Mouse (Mus musculus) neural tube, embryonic 13.5 days (tissue): ENCODE results near the gene Erich3. TPM values are rescaled to one million over a fixed set of nuclear protein-coding genes. Genes with fewer than 3 reads are reported as not detected.

Source experiments
- ATAC-seq: fragments of 200-750 bp; cut with Nextera tagmentation; 2 replicates; pipeline ENCODE4 v1.8.0; 2017; ENCODE audit warnings: low read depth, mild to moderate bottlenecking, moderate TSS enrichment, moderate library complexity
- H3K27ac ChIP-seq: fragments of 300-500 bp; sonication (generic); replicated peaks from 2 replicates; pipeline ENCODE4 v1.5.1; 2015; ENCODE audit warnings: moderate library complexity, mild to moderate bottlenecking, inconsistent platforms
- H3K27me3 ChIP-seq: fragments of 300-500 bp; sonication (generic); 2 replicates; pipeline ENCODE4 v1.6.1; 2015; ENCODE audit warnings: mild to moderate bottlenecking, inconsistent platforms
- H3K36me3 ChIP-seq: fragments of 300-500 bp; sonication (generic); 2 replicates; pipeline ENCODE4 v1.6.1; 2015; ENCODE audit warnings: mild to moderate bottlenecking, inconsistent platforms
- H3K4me1 ChIP-seq: fragments of 300-500 bp; sonication (generic); replicated peaks from 2 replicates; pipeline ENCODE4 v1.6.1; 2015; ENCODE audit warnings: inconsistent platforms
- H3K4me2 ChIP-seq: fragments of 300-500 bp; sonication (generic); 2 replicates; pipeline ENCODE4 v1.6.1; 2015; ENCODE audit warnings: inconsistent platforms, mild to moderate bottlenecking, moderate library complexity
- H3K4me3 ChIP-seq: fragments of 300-500 bp; sonication (generic); 2 replicates; pipeline ENCODE4 v1.5.1; 2015; ENCODE audit warnings: mild to moderate bottlenecking, inconsistent platforms
- H3K9ac ChIP-seq: fragments of 300-500 bp; sonication (generic); 2 replicates; pipeline ENCODE4 v1.6.1; 2015; ENCODE audit warnings: moderate library complexity, mild to moderate bottlenecking, inconsistent platforms
- H3K9me3 ChIP-seq: fragments of 300-500 bp; sonication (generic); 2 replicates; pipeline ENCODE4 v1.6.1; 2016; ENCODE audit warnings: inconsistent platforms
- WGBS: fragments of 180-500 bp; shearing (Covaris S2); methylation state at CpG from one replicate; pipeline ENCODE4 v1.1.7; 2015; 5-methylcytosine and 5-hydroxymethylcytosine counted together
- polyA plus RNA-seq: library from polyadenylated mRNA; unstranded; fragments of >200 nt; fragmentation: Nextera tagmentation; extraction: Ambion mirVana; gene quantifications from 2 replicates; pipeline ENCODE4 v1.2.1, GENCODE M21; 2015

The Erich3 gene
- polyA plus RNA-seq, 1 experiment from 2014 or later: 1.3 TPM

- ATAC-seq: no peak
- Histone ChIP-seq H3K9me3 (no peaks in the 10 kb centered on the region), H3K4me3 (no peak overlapping the region), H3K27me3 (no peaks in the 10 kb centered on the region), H3K27ac (no peak overlapping the region), H3K4me2 (no peak overlapping the region), H3K4me1 (no peaks in the 10 kb centered on the region), H3K36me3 (no peaks in the 10 kb centered on the region), H3K9ac (no peak overlapping the region)
- 81% methylated on average over 2 of the region's 2 CpGs for WGBS
These were observed 20.0 kb downstream of the Erich3 start for GRCm38 (mm10) chr3:154683667-154684066.

- Histone ChIP-seq H3K27ac (no peak overlapping the region), H3K9me3 (no peaks in the 10 kb centered on the region), H3K4me2 (no peak overlapping the region), H3K4me3 (no peak overlapping the region), H3K36me3 (no peaks in the 10 kb centered on the region), H3K9ac (no peak overlapping the region), H3K4me1 (peaks cover 21% of the 10 kb centered on the region), H3K27me3 (no peaks in the 10 kb centered on the region)
- no peak for ATAC-seq
These were observed 26.6 kb downstream of the Erich3 start for GRCm38 (mm10) chr3:154690260-154690659.

DNA sequence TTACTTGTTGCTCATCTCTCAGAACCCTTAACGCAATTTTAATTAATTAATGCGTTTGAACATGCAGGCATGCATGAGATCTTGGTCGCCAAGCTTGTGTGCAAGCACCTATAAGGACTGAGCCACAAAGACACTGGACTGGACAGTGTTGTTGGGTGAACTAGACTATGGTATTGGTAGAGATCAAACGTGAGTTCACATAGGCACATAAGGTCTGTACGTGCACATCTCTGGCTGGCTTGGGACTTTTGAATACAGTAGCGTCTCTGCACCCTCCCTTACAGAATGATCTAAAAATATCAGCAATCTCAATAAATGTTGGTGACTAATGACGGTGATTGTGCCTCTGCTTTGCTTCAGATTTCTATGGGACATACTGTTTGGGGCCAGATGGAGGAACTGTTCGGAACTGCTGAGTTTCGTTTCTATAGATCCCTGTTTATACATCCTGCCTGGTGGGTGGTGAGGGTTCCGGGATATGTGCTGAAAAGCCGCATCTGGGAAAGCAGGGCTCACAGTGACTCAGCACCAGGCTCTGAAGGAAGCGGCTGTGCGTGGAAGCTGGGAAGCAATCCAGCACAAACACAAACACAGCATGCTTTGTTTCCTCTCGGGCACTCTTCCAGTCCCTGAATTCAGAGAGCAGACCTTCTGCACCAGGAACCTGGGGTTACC, 28.4 kb downstream of the Erich3 start:
- H3K27ac ChIP-seq: 0 out of 2 replicates have a peak overlapping the region, but pooled peaks have one; percentile 46
- H3K4me2 ChIP-seq: peak overlapping the region; percentile 16; the same call in 1 of the 2 replicates
- H3K4me3 ChIP-seq: no peak overlapping the region
- no peaks in the 10 kb centered on the region for H3K27me3 ChIP-seq
- 53% methylated on average over 14 of the region's 14 CpGs for WGBS
- no peaks in the 10 kb centered on the region for H3K9me3 ChIP-seq
- peaks cover 26% of the 10 kb centered on the region for H3K4me1 ChIP-seq
- H3K9ac ChIP-seq: no peak overlapping the region
- ATAC-seq: peak; percentile 90
- H3K36me3 ChIP-seq: no peaks in the 10 kb centered on the region

DNA sequence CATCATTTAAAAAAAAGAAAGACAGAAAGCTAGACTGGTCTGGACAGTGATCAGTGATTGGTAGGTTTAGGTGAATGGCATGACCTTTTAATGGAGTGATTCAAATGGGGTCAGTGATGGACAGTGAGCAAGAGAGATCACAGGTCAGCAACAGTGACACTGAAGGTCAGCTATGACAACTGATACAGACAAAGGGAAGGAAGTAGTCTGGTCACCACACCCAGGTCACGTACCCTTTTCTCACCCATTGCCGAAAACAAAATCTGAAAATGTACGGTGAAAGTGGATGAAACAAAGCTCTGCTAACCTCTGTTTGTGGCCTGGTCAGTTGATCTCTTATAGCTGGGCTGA, 28.9 kb downstream of the Erich3 start:
- H3K36me3 ChIP-seq: no peaks in the 10 kb centered on the region
- H3K9ac ChIP-seq: no peak overlapping the region
- H3K9me3 ChIP-seq: no peaks in the 10 kb centered on the region
- H3K27me3 ChIP-seq: no peaks in the 10 kb centered on the region
- 63% methylated on average over 3 of the region's 3 CpGs for WGBS
- no peak overlapping the region for H3K4me3 ChIP-seq
- ATAC-seq: no peak
- no peak overlapping the region for H3K4me2 ChIP-seq
- H3K4me1 ChIP-seq: peaks cover 26% of the 10 kb centered on the region
- H3K27ac ChIP-seq: no peak overlapping the region

GRCm38 (mm10) chr3:154693902-154694301, 30.2 kb downstream of the Erich3 start:
- Histone ChIP-seq H3K4me2 (no peak overlapping the region), H3K4me3 (no peak overlapping the region), H3K9ac (no peak overlapping the region), H3K36me3 (no peaks in the 10 kb centered on the region), H3K27me3 (no peaks in the 10 kb centered on the region), H3K4me1 (peaks cover 26% of the 10 kb centered on the region), H3K9me3 (no peaks in the 10 kb centered on the region), H3K27ac (no peak overlapping the region)
- 83% methylated on average over 4 of the region's 4 CpGs for WGBS
- no peak for ATAC-seq

DNA sequence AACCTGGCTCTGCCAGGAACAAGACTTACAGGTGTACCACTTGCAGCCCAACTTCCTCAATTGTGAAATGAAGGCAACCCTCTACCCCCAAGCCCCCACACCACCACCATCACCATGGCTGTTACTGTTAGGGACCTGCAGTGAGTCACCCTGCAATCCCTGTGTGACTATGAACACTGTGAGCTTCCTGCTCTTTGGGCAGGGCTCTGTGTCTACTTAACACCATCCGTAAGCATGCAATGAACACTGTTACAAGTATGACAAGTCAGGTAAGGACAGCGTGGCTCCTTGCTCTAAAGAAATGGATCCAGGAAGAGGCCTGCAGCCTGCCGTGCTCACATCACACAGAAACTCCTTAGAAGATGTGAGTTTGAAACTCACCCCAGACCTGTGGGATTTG, 33.0 kb downstream of the Erich3 start:
- no peak overlapping the region for H3K9ac ChIP-seq
- no peak overlapping the region for H3K4me2 ChIP-seq
- no peak for ATAC-seq
- no peak overlapping the region for H3K27ac ChIP-seq
- H3K9me3 ChIP-seq: no peaks in the 10 kb centered on the region
- 95% methylated on average over 3 of the region's 3 CpGs for WGBS
- H3K36me3 ChIP-seq: no peaks in the 10 kb centered on the region
- H3K4me3 ChIP-seq: no peak overlapping the region
- no peaks in the 10 kb centered on the region for H3K27me3 ChIP-seq
- H3K4me1 ChIP-seq: peaks cover 37% of the 10 kb centered on the region

GRCm38 (mm10) chr3:154698907-154699306, 35.2 kb downstream of the Erich3 start:
- Histone ChIP-seq H3K9ac (no peak overlapping the region), H3K27me3 (no peaks in the 10 kb centered on the region), H3K27ac (no peak overlapping the region), H3K4me2 (no peak overlapping the region), H3K36me3 (no peaks in the 10 kb centered on the region), H3K4me1 (peaks cover 20% of the 10 kb centered on the region), H3K9me3 (no peaks in the 10 kb centered on the region), H3K4me3 (no peak overlapping the region)
- 35% methylated on average over 5 of the region's 5 CpGs for WGBS
- no peak for ATAC-seq

GRCm38 (mm10) chr3:154700296-154700695, 36.6 kb downstream of the Erich3 start:
- ATAC-seq: no peak
- Histone ChIP-seq H3K4me1 (peaks cover 23% of the 10 kb centered on the region), H3K9ac (no peak overlapping the region), H3K36me3 (no peaks in the 10 kb centered on the region), H3K27me3 (no peaks in the 10 kb centered on the region), H3K9me3 (no peaks in the 10 kb centered on the region), H3K27ac (0 out of 2 replicates have a peak overlapping the region, but pooled peaks have one; percentile 28), H3K4me3 (no peak overlapping the region), H3K4me2 (no peak overlapping the region)
- WGBS: 82% methylated on average over 3 of the region's 3 CpGs

GRCm38 (mm10) chr3:154700735-154701134, 37.1 kb downstream of the Erich3 start:
- Histone ChIP-seq H3K9ac (no peak overlapping the region), H3K4me2 (no peak overlapping the region), H3K4me3 (no peak overlapping the region), H3K4me1 (peaks cover 19% of the 10 kb centered on the region), H3K36me3 (no peaks in the 10 kb centered on the region), H3K27ac (0 out of 2 replicates have a peak overlapping the region, but pooled peaks have one; percentile 28), H3K27me3 (no peaks in the 10 kb centered on the region), H3K9me3 (no peaks in the 10 kb centered on the region)
- peak; percentile 85 for ATAC-seq
- WGBS: 22% methylated on average over 2 of the region's 2 CpGs

DNA sequence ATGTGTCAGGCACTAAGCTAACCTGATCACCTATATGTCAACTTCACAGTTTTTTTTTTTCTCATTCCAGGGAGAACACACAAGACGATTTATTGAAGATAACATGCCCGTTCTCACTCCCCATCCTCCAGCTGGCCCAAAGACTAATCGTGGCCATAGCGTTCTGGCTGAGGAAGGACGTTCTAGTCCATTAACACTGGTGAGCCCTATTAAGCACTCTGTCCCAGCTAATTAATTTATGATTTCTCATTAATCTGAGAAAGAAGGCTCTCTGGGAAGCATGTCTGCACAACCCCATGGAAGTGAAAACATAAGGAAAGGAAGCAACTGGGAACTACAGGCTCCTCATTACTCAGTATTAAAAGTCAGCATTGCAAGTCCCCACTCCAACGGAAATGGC, 41.1 kb downstream of the Erich3 start:
- WGBS: 48% methylated on average over 6 of the region's 6 CpGs
- Histone ChIP-seq H3K9me3 (no peaks in the 10 kb centered on the region), H3K4me1 (peaks cover 23% of the 10 kb centered on the region), H3K36me3 (no peaks in the 10 kb centered on the region), H3K4me2 (no peak overlapping the region), H3K9ac (no peak overlapping the region), H3K27ac (no peak overlapping the region), H3K4me3 (no peak overlapping the region), H3K27me3 (no peaks in the 10 kb centered on the region)
- ATAC-seq: no peak

- Histone ChIP-seq H3K4me2 (no peak overlapping the region), H3K9ac (no peak overlapping the region), H3K27me3 (no peaks in the 10 kb centered on the region), H3K4me3 (no peak overlapping the region), H3K27ac (no peak overlapping the region), H3K4me1 (peaks cover 10% of the 10 kb centered on the region; the same call in 1 of the 2 replicates), H3K36me3 (no peaks in the 10 kb centered on the region), H3K9me3 (no peaks in the 10 kb centered on the region)
- ATAC-seq: no peak
- WGBS: 86% methylated on average over 3 of the region's 3 CpGs
These were observed 44.5 kb downstream of the Erich3 start for GRCm38 (mm10) chr3:154708150-154708549.

DNA sequence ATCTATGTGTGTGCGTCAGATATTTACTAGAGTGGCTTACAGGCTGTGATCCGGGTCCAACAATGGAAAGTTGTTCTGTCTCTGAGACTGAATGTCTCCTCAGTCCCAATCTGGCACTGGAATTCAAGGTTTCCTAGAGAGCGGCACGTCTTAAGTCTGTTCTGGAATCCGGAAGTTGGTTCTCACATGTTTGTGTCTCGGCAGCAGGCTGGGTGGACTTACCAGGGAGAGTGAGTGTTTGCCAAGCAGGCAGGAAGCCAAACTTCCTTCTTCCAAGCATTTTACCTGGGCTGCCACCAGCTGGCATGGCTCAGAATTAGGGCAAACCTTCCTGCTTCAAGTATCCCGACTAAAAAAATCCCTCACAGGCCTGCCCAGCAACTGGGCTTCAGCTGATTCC, 59.5 kb downstream of the Erich3 start:
- Histone ChIP-seq H3K4me1 (no peaks in the 10 kb centered on the region; the same call in 1 of the 2 replicates), H3K36me3 (no peaks in the 10 kb centered on the region), H3K27me3 (no peaks in the 10 kb centered on the region), H3K27ac (no peak overlapping the region), H3K4me2 (no peak overlapping the region), H3K9ac (no peak overlapping the region), H3K9me3 (no peaks in the 10 kb centered on the region), H3K4me3 (no peak overlapping the region)
- ATAC-seq: no peak
- 84% methylated on average over 7 of the region's 7 CpGs for WGBS

DNA sequence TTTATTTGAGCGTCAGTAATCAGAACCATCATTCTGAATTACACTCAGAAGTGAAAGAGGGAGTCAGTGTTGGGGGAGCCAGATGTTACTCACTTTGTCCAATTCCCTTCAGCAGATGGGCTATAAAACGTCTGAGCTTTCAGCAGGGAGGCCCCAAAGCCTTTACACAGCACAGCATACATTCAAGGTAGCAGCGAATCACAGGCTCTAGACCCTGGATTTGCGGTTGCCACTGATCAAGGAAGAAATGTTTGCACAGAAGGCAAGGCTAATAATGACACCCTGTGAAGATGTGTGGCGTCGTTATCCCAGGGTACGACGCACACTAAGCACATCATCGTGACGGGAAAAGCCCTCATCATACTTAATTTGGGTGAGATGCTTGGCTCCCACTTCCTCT, 67.8 kb downstream of the Erich3 start:
- no peaks in the 10 kb centered on the region for H3K27me3 ChIP-seq
- ATAC-seq: peak; percentile 87
- WGBS: 51% methylated on average over 10 of the region's 10 CpGs

More for the DNA sequence above, 67.8 kb downstream of the Erich3 start:
- Histone ChIP-seq H3K27ac (no peak overlapping the region), H3K4me1 (0 out of 2 replicates have a peak, but pooled peaks cover 3% of the 10 kb centered on the region), H3K4me2 (no peak overlapping the region), H3K36me3 (no peaks in the 10 kb centered on the region), H3K9ac (no peak overlapping the region), H3K4me3 (no peak overlapping the region), H3K9me3 (no peaks in the 10 kb centered on the region)
